Mouse (Mus musculus): ENCODE data around the gene Cdh22. TPM values are rescaled to one million over a fixed set of nuclear protein-coding genes. Genes with fewer than 3 reads are reported as not detected.
A peak's percentile ranks its signal among the peaks of the same experiment; 100 is the strongest.

The Cdh22 gene
- polyA plus RNA-seq, 1 experiment from 2014 or later = 0.90 TPM

DNA sequence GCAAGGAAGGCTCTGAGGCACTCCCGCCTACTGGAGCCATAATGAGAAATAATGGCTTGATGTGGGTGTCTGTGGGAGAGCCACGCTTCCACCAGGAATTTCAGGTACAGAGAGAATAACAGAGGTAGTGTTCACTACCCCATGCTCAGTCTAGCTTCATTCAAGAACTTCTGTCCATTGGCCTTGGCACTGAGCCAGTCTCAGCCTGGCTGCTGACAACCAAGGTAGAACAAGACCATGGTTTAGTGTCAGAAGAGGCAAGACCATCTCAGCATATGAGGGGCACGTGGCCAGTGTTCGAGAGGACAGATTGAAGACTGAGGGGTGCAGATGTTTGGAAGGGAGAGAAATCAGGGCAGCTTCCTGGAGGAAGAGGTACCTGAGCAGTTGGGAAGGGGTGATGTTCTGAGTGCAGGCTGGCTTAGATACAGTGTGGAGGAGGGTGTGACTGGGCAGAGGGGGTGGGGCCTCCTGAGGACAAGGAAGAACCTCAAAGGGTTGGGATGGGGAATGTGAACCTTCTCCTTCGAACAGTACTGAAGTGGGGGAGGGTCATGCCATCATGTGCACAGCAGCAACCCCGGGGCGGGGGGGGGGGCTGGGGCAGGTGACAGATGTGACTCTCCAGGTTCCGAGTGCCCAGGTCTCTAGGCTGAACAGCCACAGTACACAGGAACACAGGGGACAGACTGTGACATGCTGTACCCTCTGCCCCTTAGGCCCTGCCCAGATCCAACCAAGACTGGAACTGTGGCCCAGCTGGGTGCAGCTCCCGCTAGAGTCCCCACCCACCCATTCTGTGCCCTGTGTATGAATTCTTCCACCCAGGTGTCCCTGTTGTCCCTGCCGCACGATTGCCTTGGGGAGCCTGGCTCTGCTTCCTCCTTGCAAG is 52.3 kb downstream of the Cdh22 start:
- H3K4me1 ChIP-seq (replicated peaks) = peaks cover 46% of the 10 kb centered on the region
- WGBS = 46% methylated on average over 9 of the region's 11 CpGs
- H3K27ac ChIP-seq = peak overlapping the region; percentile 56; the same call in 1 of the 2 replicates
- H3K36me3 ChIP-seq = no peaks in the 10 kb centered on the region
- no peak overlapping the region for H3K4me3 ChIP-seq (replicated peaks)
- no peak for ATAC-seq (ENCODE audit: insufficient number of reproducible peaks, insufficient read depth, low FRiP score, low TSS enrichment, low read depth)
- peaks cover 78% of the 10 kb centered on the region for H3K27me3 ChIP-seq
- 0 out of 2 replicates have a peak overlapping the region, but pooled peaks have one; percentile 17 for H3K4me2 ChIP-seq
- no peak overlapping the region for H3K9ac ChIP-seq (replicated peaks)
- no peaks in the 10 kb centered on the region for H3K9me3 ChIP-seq

DNA sequence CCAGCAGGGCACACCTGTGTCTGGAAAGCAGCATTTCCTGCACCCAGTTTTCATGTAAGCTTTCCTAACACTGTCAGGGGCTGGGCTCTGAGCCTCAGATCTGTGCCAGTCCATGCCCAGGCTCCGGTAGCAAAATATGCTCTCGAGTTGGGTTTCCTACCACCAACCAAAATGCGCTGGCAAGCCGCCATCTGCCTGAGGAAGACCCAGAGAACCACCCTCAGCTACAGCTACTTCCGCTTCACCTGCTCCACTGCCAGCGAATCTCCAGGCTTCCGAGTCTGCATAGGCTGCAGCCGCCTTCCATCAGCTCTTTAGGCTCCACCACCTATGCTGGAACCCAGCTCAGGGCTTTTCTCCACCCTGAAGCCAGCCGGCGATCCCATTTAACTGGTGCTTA is 55.4 kb downstream of the Cdh22 start:
- Histone ChIP-seq H3K9me3 (no peaks in the 10 kb centered on the region), H3K4me2 (no peak overlapping the region), H3K36me3 (no peaks in the 10 kb centered on the region), H3K27ac (no peak overlapping the region), H3K27me3 (peaks cover 92% of the 10 kb centered on the region), H3K9ac (replicated peaks) (no peak overlapping the region), H3K4me3 (replicated peaks) (no peak overlapping the region), H3K4me1 (replicated peaks) (peaks cover 61% of the 10 kb centered on the region)
- 51% methylated on average over 10 of the region's 10 CpGs for WGBS
- ATAC-seq (ENCODE audit: insufficient number of reproducible peaks, insufficient read depth, low FRiP score, low TSS enrichment, low read depth) = no peak

DNA sequence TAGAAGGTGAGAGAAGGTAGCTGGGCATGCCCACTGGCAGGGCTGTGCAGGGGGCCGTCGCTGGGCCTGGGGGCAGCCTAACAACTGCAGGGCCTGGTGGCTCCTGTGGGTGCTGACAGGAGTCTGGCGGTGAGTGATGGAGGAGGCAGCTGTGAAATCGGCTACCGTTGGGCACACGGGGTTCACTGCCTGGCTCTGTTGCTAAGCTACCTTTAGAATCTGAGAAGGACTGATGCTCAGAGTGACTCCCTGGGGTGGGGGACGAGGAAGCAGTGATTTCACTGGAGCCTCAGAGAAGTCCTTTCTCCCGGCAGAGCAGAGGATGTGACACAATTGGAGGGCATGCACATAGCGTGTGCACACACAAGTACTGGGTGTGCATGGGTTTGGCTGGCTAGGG is 57.7 kb downstream of the Cdh22 start:
- Histone ChIP-seq H3K9ac (replicated peaks) (no peak overlapping the region), H3K4me3 (replicated peaks) (no peak overlapping the region), H3K4me1 (replicated peaks) (peaks cover 46% of the 10 kb centered on the region), H3K27me3 (peaks cover 93% of the 10 kb centered on the region), H3K27ac (no peak overlapping the region), H3K9me3 (no peaks in the 10 kb centered on the region), H3K36me3 (no peaks in the 10 kb centered on the region), H3K4me2 (no peak overlapping the region)
- 10% methylated on average over 9 of the region's 9 CpGs for WGBS
- ATAC-seq (ENCODE audit: insufficient number of reproducible peaks, insufficient read depth, low FRiP score, low TSS enrichment, low read depth) = no peak

DNA sequence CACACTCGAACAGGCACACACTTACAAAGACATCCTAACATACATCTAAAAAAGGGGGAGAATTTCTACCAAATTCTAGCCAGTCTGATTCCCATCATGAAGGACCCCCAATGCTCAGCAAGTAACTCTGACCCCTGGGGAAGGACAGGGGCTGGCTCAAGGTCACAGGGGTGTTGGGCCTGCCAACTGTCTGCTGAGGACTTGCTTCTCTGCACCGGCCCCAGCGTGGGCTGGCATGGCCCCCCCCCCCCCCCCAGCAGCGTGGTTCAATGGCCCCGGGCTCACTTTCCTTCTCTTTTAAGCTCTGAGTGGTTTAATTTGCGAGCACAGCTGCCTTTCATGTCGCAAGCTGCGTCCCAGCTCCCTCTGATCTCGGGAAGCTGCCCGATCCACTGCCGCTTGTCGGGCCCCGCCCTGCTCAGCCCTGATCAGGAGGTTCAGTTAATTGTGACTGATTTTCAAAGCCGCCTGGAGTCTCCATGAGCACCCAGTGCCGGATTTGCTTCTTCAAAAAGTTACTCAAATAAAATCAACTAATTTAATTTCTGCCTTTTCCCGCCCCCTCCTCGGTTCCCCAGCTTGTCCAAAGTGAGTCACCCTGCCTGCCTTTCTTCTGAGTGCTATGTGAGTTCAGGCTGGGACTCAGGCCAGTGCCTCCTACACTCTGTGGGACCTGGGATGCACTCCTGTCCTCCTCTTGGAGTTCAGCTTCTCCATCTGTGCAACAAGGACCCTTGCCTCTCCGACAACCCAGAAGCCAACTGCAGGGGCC is 67.8 kb downstream of the Cdh22 start:
- Histone ChIP-seq H3K4me1 (replicated peaks) (peaks cover 9% of the 10 kb centered on the region), H3K27me3 (peaks cover 98% of the 10 kb centered on the region), H3K36me3 (no peaks in the 10 kb centered on the region), H3K4me3 (replicated peaks) (no peak overlapping the region), H3K9me3 (no peaks in the 10 kb centered on the region), H3K27ac (no peak overlapping the region), H3K4me2 (no peak overlapping the region), H3K9ac (replicated peaks) (no peak overlapping the region)
- WGBS = 5% methylated on average over 16 of the region's 18 CpGs
- ATAC-seq (ENCODE audit: insufficient number of reproducible peaks, insufficient read depth, low FRiP score, low TSS enrichment, low read depth) = no peak

DNA sequence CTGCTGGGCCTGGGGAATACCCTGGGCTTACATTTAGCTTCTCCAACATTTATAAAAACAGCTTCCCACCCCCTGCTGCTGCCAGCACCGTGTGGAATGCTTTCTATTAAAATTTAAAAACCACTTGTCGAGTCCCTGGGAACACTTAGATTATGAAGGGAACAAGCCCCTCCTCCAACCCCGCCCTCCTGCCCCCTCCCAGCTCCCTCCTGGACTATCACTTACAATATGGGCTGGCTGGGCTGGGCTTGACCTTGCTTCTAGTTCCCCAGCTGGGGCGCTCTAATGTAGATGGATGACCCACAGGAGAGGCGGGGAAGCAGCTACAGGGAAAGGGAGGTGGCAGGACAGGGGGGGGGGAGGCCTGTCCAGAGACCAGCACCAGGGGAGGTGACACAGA is 72.4 kb downstream of the Cdh22 start:
- ATAC-seq (ENCODE audit: insufficient number of reproducible peaks, insufficient read depth, low FRiP score, low TSS enrichment, low read depth) = no peak
- Histone ChIP-seq H3K4me3 (replicated peaks) (no peak overlapping the region), H3K9ac (replicated peaks) (no peak overlapping the region), H3K36me3 (no peaks in the 10 kb centered on the region), H3K4me2 (no peak overlapping the region), H3K4me1 (replicated peaks) (peaks cover 9% of the 10 kb centered on the region), H3K27ac (no peak overlapping the region), H3K27me3 (peaks cover 87% of the 10 kb centered on the region), H3K9me3 (no peaks in the 10 kb centered on the region)
- WGBS = 4% methylated on average over 5 of the region's 5 CpGs

DNA sequence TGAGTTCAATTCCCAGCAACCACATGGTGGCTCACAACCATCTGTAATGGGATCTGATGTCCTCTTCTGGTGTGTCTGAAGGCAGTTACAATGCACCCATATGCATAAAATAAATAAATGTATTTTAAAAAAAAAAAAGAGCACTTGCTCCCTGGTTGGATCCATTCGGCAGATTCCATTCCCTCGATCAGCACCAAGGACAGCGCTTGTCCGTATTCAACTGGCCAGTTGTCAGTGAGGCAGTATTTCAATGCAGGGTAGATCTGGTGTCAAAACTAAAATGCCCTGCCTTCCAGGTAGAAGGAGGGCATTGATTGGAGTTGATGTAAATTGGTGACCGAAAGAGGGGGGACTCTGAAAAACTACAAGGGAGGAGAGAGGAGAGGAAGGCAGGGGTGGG is 74.2 kb downstream of the Cdh22 start:
- no peak overlapping the region for H3K4me3 ChIP-seq (replicated peaks)
- peaks cover 5% of the 10 kb centered on the region for H3K4me1 ChIP-seq (replicated peaks)
- H3K27ac ChIP-seq = no peak overlapping the region
- ATAC-seq (ENCODE audit: insufficient number of reproducible peaks, insufficient read depth, low FRiP score, low TSS enrichment, low read depth) = no peak
- WGBS = 14% methylated on average over 5 of the region's 5 CpGs
- no peak overlapping the region for H3K9ac ChIP-seq (replicated peaks)
- no peaks in the 10 kb centered on the region for H3K36me3 ChIP-seq
- no peaks in the 10 kb centered on the region for H3K9me3 ChIP-seq
- H3K27me3 ChIP-seq = peaks cover 85% of the 10 kb centered on the region
- H3K4me2 ChIP-seq = no peak overlapping the region

DNA sequence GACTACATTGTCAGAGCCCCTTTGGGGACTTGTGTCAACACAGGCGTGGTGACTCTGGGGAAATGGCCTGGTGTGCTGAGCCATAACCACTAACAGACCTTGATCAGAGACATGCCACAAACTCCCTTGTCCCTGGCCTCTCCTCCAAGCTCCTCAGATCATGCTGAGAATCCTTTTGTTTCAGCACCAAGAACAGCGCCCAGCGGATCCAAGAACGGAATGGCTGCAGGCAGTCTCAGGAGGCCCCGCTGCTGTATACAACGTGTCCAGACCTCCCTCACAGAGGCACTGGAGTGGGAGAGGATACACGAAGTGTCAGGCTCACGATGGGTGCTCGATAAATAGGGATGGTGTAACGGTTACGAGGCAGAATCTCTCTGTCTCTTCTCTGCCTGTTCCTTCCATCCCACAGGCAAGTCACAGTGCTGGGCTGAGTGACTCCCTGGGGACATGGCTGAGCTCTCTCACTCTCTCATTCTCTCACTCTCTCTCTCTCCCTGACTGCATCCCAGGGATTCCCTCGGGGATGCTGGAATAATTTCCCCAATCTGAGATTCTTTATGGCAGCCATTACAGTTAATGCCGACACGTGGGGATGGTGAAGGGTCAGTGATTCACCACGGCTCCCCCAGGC is 75.5 kb downstream of the Cdh22 start:
- Histone ChIP-seq H3K36me3 (no peaks in the 10 kb centered on the region), H3K9me3 (no peaks in the 10 kb centered on the region), H3K4me2 (no peak overlapping the region), H3K4me1 (replicated peaks) (peaks cover 5% of the 10 kb centered on the region), H3K4me3 (replicated peaks) (no peak overlapping the region), H3K9ac (replicated peaks) (no peak overlapping the region), H3K27me3 (peaks cover 79% of the 10 kb centered on the region), H3K27ac (no peak overlapping the region)
- ATAC-seq (ENCODE audit: insufficient number of reproducible peaks, insufficient read depth, low FRiP score, low TSS enrichment, low read depth) = no peak
- WGBS = 15% methylated on average over 15 of the region's 15 CpGs

DNA sequence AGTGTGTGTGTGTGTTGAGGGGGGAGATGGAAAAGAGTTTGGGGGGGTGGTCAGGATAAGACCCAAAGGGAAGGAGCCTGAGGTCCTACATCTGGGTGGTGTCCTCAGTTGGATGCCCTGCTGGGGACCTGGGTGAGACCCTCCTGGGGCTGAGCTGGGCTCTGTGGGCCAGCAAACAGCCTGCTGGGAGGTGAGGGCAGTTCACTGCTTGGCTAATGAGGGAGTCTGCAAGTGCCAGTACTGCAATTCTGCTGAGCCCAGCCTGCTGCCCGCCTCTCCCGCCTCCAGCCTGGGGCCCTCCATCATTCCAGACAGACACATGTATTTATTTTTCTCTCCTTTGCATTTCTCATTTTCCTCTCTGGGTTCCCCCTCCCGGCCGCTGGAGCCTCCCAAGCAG is 76.3 kb downstream of the Cdh22 start:
- Histone ChIP-seq H3K4me2 (no peak overlapping the region), H3K4me1 (replicated peaks) (peaks cover 8% of the 10 kb centered on the region), H3K27ac (no peak overlapping the region), H3K9ac (replicated peaks) (no peak overlapping the region), H3K9me3 (no peaks in the 10 kb centered on the region), H3K4me3 (replicated peaks) (no peak overlapping the region), H3K36me3 (no peaks in the 10 kb centered on the region), H3K27me3 (peaks cover 79% of the 10 kb centered on the region)
- ATAC-seq (ENCODE audit: insufficient number of reproducible peaks, insufficient read depth, low FRiP score, low TSS enrichment, low read depth) = no peak
- WGBS = 49% methylated on average over 4 of the region's 4 CpGs

DNA sequence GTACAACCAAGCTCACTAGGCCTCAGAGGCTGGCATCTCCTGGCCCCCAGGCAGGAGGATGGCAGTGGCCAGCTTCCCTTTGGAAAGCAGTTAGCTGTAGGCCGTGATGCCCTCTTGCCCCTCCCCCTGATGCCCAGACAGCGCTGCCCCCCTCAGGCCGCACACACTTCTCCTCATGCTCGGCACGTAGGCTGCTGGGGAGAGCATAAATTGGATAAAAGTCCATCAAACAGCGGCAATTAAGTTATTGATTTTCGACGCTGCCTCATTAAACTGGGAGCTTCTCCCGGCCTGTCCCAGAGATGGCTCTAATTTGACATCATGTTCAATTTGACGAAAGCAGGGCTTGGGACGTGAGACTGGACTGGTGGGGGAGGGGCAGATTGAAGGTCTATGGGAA is 76.8 kb downstream of the Cdh22 start:
- Histone ChIP-seq H3K4me2 (no peak overlapping the region), H3K27me3 (peaks cover 79% of the 10 kb centered on the region), H3K36me3 (no peaks in the 10 kb centered on the region), H3K4me3 (replicated peaks) (no peak overlapping the region), H3K4me1 (replicated peaks) (peaks cover 12% of the 10 kb centered on the region), H3K27ac (no peak overlapping the region), H3K9me3 (no peaks in the 10 kb centered on the region), H3K9ac (replicated peaks) (no peak overlapping the region)
- no peak for ATAC-seq (ENCODE audit: insufficient number of reproducible peaks, insufficient read depth, low FRiP score, low TSS enrichment, low read depth)
- WGBS = 76% methylated on average over 11 of the region's 11 CpGs

DNA sequence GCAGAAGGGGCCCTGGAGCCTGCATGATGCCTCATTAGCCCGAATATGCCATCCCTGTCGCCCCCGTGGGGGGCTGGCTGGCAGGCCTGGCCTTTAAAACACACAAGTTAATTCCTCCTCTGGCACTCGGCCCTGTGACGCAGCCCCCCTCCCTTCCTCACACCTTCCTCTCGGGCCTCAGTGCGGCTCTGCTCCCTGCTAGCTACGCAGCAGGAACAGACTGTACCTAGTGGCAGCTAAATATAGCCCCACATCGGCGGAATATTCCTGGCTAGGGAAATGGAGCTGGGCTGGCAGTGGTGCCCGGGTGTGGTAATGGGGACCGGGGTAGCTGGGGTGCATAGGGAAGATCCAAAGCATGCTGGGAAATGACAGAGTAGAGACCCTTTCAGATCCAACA is 81.6 kb downstream of the Cdh22 start:
- Histone ChIP-seq H3K4me3 (replicated peaks) (no peak overlapping the region), H3K36me3 (no peaks in the 10 kb centered on the region), H3K4me1 (replicated peaks) (peaks cover 11% of the 10 kb centered on the region), H3K27ac (no peak overlapping the region), H3K9me3 (no peaks in the 10 kb centered on the region), H3K9ac (replicated peaks) (no peak overlapping the region), H3K4me2 (no peak overlapping the region), H3K27me3 (peaks cover 84% of the 10 kb centered on the region)
- 20% methylated on average over 12 of the region's 12 CpGs for WGBS
- no peak for ATAC-seq (ENCODE audit: insufficient number of reproducible peaks, insufficient read depth, low FRiP score, low TSS enrichment, low read depth)

DNA sequence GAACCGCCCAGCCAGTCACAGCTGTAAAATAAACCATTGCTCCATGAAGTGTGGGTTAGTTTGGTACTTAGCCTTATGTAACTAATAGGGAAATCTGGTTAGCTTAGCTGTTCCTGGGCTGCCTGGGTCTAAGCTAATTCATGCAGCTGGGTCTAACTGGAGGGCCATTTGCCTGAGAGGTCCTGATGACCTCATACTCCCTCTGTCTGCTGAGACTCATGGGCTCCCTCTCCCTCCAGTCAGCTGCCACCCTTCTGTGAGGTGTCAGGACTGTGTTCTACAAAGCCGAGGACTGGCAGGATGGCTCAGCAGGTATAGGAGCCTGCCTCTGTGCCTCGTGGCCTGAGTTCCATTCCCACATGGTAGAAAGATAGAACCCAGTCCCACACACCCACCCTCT is 84.9 kb downstream of the Cdh22 start:
- H3K27ac ChIP-seq = no peak overlapping the region
- no peaks in the 10 kb centered on the region for H3K36me3 ChIP-seq
- H3K9me3 ChIP-seq = no peaks in the 10 kb centered on the region
- peaks cover 11% of the 10 kb centered on the region for H3K4me1 ChIP-seq (replicated peaks)
- H3K9ac ChIP-seq (replicated peaks) = no peak overlapping the region
- H3K4me3 ChIP-seq (replicated peaks) = no peak overlapping the region
- H3K4me2 ChIP-seq = no peak overlapping the region
- H3K27me3 ChIP-seq = peaks cover 76% of the 10 kb centered on the region
- 47% methylated on average over 3 of the region's 3 CpGs for WGBS
- ATAC-seq (ENCODE audit: insufficient number of reproducible peaks, insufficient read depth, low FRiP score, low TSS enrichment, low read depth) = no peak

Data from limb, embryonic 12.5 days (tissue).